Mouse (Mus musculus) hindbrain, embryonic 12.5 days (tissue): ENCODE results near the gene Herc1. TPM values are rescaled to one million over a fixed set of nuclear protein-coding genes. Genes with fewer than 3 reads are reported as not detected.

Experiments
- ATAC-seq: fragments of 200-750 bp; cut with Nextera tagmentation; 2 replicates; pipeline ENCODE4 v1.8.0; 2017; ENCODE audit warnings: moderate TSS enrichment; ENCODE audit not compliant: low FRiP score
- H3K27ac ChIP-seq: fragments of 300-500 bp; sonication (generic); 2 replicates; pipeline ENCODE4 v1.5.1; 2016; ENCODE audit warnings: mild to moderate bottlenecking
- H3K27me3 ChIP-seq: fragments of 300-500 bp; sonication (generic); 2 replicates; pipeline ENCODE4 v1.6.1; 2016; ENCODE audit warnings: mild to moderate bottlenecking
- H3K36me3 ChIP-seq: fragments of 300-500 bp; sonication (generic); 2 replicates; pipeline ENCODE4 v1.6.1; 2016; ENCODE audit warnings: mild to moderate bottlenecking
- H3K4me1 ChIP-seq: fragments of 300-500 bp; sonication (generic); 2 replicates; pipeline ENCODE4 v1.6.1; 2016
- H3K4me2 ChIP-seq: fragments of 300-500 bp; sonication (generic); replicated peaks from 2 replicates; pipeline ENCODE4 v1.6.1; 2016; ENCODE audit warnings: mild to moderate bottlenecking
- H3K4me3 ChIP-seq: fragments of 300-500 bp; sonication (generic); 2 replicates; pipeline ENCODE4 v1.5.1; 2016; ENCODE audit warnings: mild to moderate bottlenecking
- H3K9ac ChIP-seq: fragments of 300-500 bp; sonication (generic); 2 replicates; pipeline ENCODE4 v1.6.1; 2016; ENCODE audit warnings: mild to moderate bottlenecking, moderate library complexity
- H3K9me3 ChIP-seq: fragments of 300-500 bp; sonication (generic); replicated peaks from 2 replicates; pipeline ENCODE4 v1.6.1; 2016; ENCODE audit warnings: mild to moderate bottlenecking
- WGBS: fragments of 180-500 bp; shearing (Covaris S2); methylation state at CpG from one replicate; pipeline ENCODE4 v1.1.7; 2016; 5-methylcytosine and 5-hydroxymethylcytosine counted together
- polyA plus RNA-seq: library from polyadenylated mRNA; unstranded; fragments of >200 nt; fragmentation: Nextera tagmentation; extraction: Ambion mirVana; gene quantifications from 2 replicates; pipeline ENCODE4 v1.2.1, GENCODE M21; 2016

Gene Herc1
- polyA plus RNA-seq, 1 experiment from 2014 or later = 48.6 TPM

- Histone ChIP-seq H3K36me3 (no peaks in the 10 kb centered on the region), H3K9me3 (no peaks in the 10 kb centered on the region), H3K9ac (no peak overlapping the region), H3K27me3 (no peaks in the 10 kb centered on the region), H3K4me2 (no peak overlapping the region), H3K4me1 (no peaks in the 10 kb centered on the region), H3K27ac (no peak overlapping the region), H3K4me3 (no peak overlapping the region)
- ATAC-seq = no peak
- WGBS = 90% methylated on average over 3 of the region's 3 CpGs
These were observed 19.8 kb upstream of the Herc1 start for GRCm38 (mm10) chr9:66330437-66330836.

DNA sequence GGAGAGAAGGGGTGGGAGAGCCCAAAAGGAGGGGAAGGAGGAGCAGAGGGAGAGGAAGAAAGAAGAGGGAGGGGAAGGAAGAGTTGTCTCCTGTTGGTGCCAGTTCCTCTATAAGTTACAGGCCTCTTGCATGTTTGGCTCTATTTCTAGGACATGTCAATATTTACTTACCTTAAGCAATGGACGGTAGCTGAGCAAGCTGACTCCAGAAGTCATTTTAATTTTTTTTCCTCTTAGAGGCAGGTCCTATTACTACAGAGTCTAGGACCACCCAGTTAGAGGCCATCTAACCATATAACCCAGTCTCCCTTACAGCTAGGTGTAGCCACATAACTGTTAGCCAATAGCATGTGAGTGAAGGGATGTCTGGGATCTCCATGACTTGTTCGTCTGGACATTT, 18.7 kb upstream of the Herc1 start:
- 89% methylated on average over 2 of the region's 2 CpGs for WGBS
- H3K9me3 ChIP-seq = no peaks in the 10 kb centered on the region

GRCm38 (mm10) chr9:66332393-66332792, 17.9 kb upstream of the Herc1 start:
- Histone ChIP-seq H3K27me3 (no peaks in the 10 kb centered on the region), H3K4me2 (no peak overlapping the region), H3K4me3 (no peak overlapping the region), H3K9me3 (no peaks in the 10 kb centered on the region), H3K36me3 (no peaks in the 10 kb centered on the region), H3K9ac (no peak overlapping the region), H3K27ac (no peak overlapping the region), H3K4me1 (no peaks in the 10 kb centered on the region)
- WGBS = 70% methylated on average over 2 of the region's 2 CpGs
- ATAC-seq = no peak

More for the DNA sequence above, 18.7 kb upstream of the Herc1 start:
- Histone ChIP-seq H3K9ac (no peak overlapping the region), H3K27me3 (no peaks in the 10 kb centered on the region), H3K4me3 (no peak overlapping the region), H3K27ac (no peak overlapping the region), H3K36me3 (no peaks in the 10 kb centered on the region), H3K4me1 (no peaks in the 10 kb centered on the region), H3K4me2 (no peak overlapping the region)
- ATAC-seq = no peak

DNA sequence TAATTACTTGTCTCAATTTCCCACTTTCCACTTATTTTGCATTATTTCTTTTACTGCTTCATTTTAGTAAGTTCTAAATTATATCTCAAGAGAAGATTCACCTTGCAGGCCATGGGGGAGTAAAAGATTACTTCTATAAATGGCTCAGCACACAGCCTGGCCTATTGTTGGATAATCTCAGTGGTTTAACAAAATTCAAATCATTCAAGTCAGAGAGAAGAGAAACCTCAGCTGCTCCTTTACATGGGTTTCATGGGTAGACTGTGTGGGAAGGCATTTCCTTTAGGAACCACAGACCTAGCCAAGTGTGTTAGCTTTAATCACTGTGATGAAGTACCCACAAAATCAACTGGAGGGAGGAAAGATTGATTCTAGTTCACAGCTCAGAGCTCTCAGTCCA, 13.0 kb upstream of the Herc1 start:
- no peaks in the 10 kb centered on the region for H3K9me3 ChIP-seq
- H3K27me3 ChIP-seq = no peaks in the 10 kb centered on the region
- no peaks in the 10 kb centered on the region for H3K36me3 ChIP-seq
- H3K27ac ChIP-seq = no peak overlapping the region
- ATAC-seq = no peak
- H3K9ac ChIP-seq = no peak overlapping the region
- H3K4me2 ChIP-seq = no peak overlapping the region
- H3K4me3 ChIP-seq = no peak overlapping the region
- no peaks in the 10 kb centered on the region for H3K4me1 ChIP-seq

DNA sequence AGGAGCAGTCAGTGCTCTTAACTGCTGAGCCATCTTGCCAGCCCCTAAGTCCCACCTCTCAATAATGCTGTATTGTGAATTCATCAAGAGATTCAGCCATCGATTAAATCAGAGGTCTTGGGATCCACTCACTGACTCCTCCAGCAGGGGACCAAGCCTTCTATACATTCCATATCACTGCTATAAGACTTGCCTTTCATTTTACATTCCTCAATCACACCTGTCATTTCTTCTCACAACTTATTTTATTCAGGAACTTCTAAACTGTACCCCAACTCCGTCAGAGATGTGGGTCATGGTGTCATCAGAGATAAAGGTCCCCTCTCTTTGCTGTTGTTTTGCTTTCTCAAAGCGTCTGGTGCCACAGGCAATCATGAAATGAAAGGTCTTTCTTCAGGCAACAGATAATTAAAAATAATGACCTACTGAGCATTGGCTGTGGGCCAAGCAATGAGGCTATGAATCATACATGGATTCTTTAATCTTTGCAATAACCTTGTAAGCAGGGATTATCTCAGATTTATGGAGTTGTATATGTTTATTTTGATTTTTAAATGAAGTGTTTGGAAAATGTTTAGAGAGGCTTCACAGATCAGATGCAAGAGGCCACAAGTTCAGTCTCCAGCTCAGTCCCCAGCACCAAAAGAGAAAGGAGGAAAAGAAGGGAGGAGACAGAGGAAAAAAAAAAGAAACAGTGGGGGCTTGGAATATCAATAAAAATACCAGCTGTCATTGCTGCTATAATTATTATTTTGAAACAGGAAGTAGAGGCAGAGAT, 12.1 kb upstream of the Herc1 start:
- Histone ChIP-seq H3K9me3 (no peaks in the 10 kb centered on the region), H3K4me3 (no peak overlapping the region), H3K27me3 (no peaks in the 10 kb centered on the region), H3K4me2 (no peak overlapping the region), H3K9ac (no peak overlapping the region), H3K4me1 (no peaks in the 10 kb centered on the region), H3K36me3 (no peaks in the 10 kb centered on the region), H3K27ac (no peak overlapping the region)
- no peak for ATAC-seq
- WGBS = 69% methylated on average over 3 of the region's 3 CpGs

- ATAC-seq = no peak
- Histone ChIP-seq H3K4me1 (no peaks in the 10 kb centered on the region), H3K36me3 (no peaks in the 10 kb centered on the region), H3K9ac (no peak overlapping the region), H3K4me2 (no peak overlapping the region), H3K9me3 (no peaks in the 10 kb centered on the region), H3K4me3 (no peak overlapping the region), H3K27ac (no peak overlapping the region), H3K27me3 (no peaks in the 10 kb centered on the region)
- WGBS = 33% methylated on average over 1 of the region's 1 CpGs
These were observed 10.5 kb upstream of the Herc1 start for GRCm38 (mm10) chr9:66339714-66340113.

GRCm38 (mm10) chr9:66340394-66341094, 9.7 kb upstream of the Herc1 start:
- H3K4me2 ChIP-seq = no peak overlapping the region
- no peaks in the 10 kb centered on the region for H3K4me1 ChIP-seq
- 87% methylated on average over 3 of the region's 3 CpGs for WGBS
- ATAC-seq = no peak
- H3K36me3 ChIP-seq = no peaks in the 10 kb centered on the region
- H3K4me3 ChIP-seq = no peak overlapping the region
- H3K27ac ChIP-seq = no peak overlapping the region
- H3K9me3 ChIP-seq = no peaks in the 10 kb centered on the region
- H3K27me3 ChIP-seq = no peaks in the 10 kb centered on the region
- H3K9ac ChIP-seq = no peak overlapping the region

DNA sequence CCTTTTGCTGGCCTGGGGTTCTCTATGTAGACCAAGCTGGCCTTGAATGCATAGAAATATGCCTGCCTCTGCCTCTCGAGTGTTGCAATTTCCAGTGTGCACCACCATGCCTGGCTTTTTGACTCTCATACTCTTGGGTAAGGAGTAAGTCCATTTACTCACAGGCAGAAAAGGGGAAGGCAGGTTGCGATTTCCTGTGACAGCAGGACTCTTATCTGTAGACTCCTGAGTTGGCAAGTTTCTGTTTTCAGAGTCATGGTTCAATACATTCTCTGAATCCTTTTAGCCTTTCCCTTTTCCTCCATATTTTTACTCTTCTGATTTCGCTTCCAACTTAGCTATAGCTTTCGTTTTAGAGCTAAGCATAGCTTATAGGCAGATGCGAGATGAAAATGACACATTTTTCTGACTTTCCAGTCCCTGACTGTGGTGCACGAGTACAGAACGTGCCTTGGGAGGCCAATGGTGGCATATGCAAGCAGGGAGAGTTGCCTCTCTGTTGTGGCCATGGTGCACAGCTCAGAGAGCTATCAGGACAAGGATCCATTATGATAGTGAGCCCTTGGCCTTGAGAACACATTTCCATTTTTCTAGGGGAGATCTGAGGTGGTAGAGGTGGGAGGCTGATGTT, 2.7 kb upstream of the Herc1 start:
- no peak overlapping the region for H3K9ac ChIP-seq
- no peaks in the 10 kb centered on the region for H3K9me3 ChIP-seq
- H3K36me3 ChIP-seq = no peaks in the 10 kb centered on the region
- H3K4me3 ChIP-seq = no peak overlapping the region
- H3K4me2 ChIP-seq = no peak overlapping the region
- H3K27me3 ChIP-seq = no peaks in the 10 kb centered on the region
- 89% methylated on average over 7 of the region's 7 CpGs for WGBS
- peaks cover 16% of the 10 kb centered on the region; the same call in 1 of the 2 replicates for H3K4me1 ChIP-seq
- ATAC-seq = no peak
- H3K27ac ChIP-seq = no peak overlapping the region

- Histone ChIP-seq H3K4me3 (peak overlapping the region; percentile 96), H3K27me3 (no peaks in the 10 kb centered on the region), H3K36me3 (no peaks in the 10 kb centered on the region), H3K9me3 (no peaks in the 10 kb centered on the region), H3K4me2 (peak overlapping the region; percentile 83), H3K9ac (peak overlapping the region; percentile 97), H3K27ac (peak overlapping the region; percentile 98), H3K4me1 (peaks cover 16% of the 10 kb centered on the region; the same call in 1 of the 2 replicates)
- 43% methylated on average over 8 of the region's 8 CpGs for WGBS
- ATAC-seq = no peak
These were observed 948 bp upstream of the Herc1 start for GRCm38 (mm10) chr9:66349144-66349859.

DNA sequence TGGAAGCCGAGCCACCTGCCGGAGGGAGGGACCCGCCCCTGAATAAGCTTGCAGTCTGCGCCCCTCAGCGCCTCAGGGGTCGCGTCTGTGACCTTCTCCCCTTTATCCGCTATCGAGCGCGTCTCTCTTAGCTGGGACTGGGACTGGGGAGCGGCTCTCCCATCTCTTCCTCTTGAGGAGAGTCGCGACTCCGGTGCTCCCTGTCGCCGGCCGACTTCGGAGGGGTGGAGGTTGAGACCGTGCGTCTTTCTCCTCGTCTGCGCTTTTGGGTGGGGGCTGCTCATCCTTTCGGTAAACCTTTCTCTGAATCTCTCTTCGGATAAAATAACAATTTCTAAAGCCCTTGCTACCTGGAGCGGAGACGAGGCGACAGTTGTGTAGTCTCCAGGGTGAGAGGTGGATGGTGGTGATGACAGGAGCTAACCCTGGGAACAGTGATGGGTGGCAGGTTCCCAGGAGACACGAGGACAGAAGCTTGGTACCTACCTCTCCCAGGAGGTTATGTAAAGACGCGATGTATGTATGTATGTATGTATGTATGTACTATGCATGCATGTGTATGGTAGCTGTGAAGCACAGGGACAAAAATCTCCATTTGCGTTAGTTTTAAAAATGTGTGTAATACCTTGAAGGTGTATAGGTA, 659 bp downstream of the Herc1 start:
- H3K4me2 ChIP-seq = peak overlapping the region; percentile 83
- no peaks in the 10 kb centered on the region for H3K27me3 ChIP-seq
- H3K4me1 ChIP-seq = peaks cover 16% of the 10 kb centered on the region; the same call in 1 of the 2 replicates
- WGBS = 2% methylated on average over 32 of the region's 32 CpGs
- H3K27ac ChIP-seq = peak overlapping the region; percentile 98
- H3K4me3 ChIP-seq = peak overlapping the region; percentile 96
- no peaks in the 10 kb centered on the region for H3K36me3 ChIP-seq
- peak overlapping the region; percentile 97 for H3K9ac ChIP-seq
- H3K9me3 ChIP-seq = no peaks in the 10 kb centered on the region
- peak; percentile 67 for ATAC-seq

- no peak overlapping the region for H3K4me2 ChIP-seq
- ATAC-seq = no peak
These were observed 2.5 kb downstream of the Herc1 start for GRCm38 (mm10) chr9:66352704-66353103.

GRCm38 (mm10) chr9:66359135-66359534, 8.9 kb downstream of the Herc1 start:
- Histone ChIP-seq H3K9ac (no peak overlapping the region), H3K27me3 (no peaks in the 10 kb centered on the region), H3K4me3 (no peak overlapping the region), H3K27ac (no peak overlapping the region), H3K9me3 (no peaks in the 10 kb centered on the region), H3K36me3 (no peaks in the 10 kb centered on the region), H3K4me1 (no peaks in the 10 kb centered on the region), H3K4me2 (no peak overlapping the region)
- WGBS = 92% methylated on average over 4 of the region's 4 CpGs
- no peak for ATAC-seq

More at GRCm38 (mm10) chr9:66352704-66353103, 2.5 kb downstream of the Herc1 start:
- Histone ChIP-seq H3K36me3 (no peaks in the 10 kb centered on the region), H3K27ac (no peak overlapping the region), H3K27me3 (no peaks in the 10 kb centered on the region), H3K9me3 (no peaks in the 10 kb centered on the region), H3K4me1 (peaks cover 16% of the 10 kb centered on the region; the same call in 1 of the 2 replicates), H3K9ac (no peak overlapping the region), H3K4me3 (no peak overlapping the region)
- WGBS = 89% methylated on average over 2 of the region's 2 CpGs
